12 mouse cellular contexts compared by ENCODE assay signal in genomic region chr19:40426103-40426960, GRCm38 (mm10).
DNase-seq lines count a peak whose midpoint lies in the region; ATAC-seq lines count a peak whose summit lies in the region.
"Had no signal": no experiment of that assay in that cellular context is flagged by ENCODE, and none has a peak within 500 bp of the region (broad histone marks: within the 10 kb centered on the region; RNA-seq: fewer than 3 reads in every experiment).

No protein-coding gene starts in this region.

- H3K27me3 ChIP-seq in embryonic facial prominence, embryonic 15.5 days: no peaks in the 10 kb centered on the region
- no peaks in the 10 kb centered on the region for H3K27me3 ChIP-seq in heart, embryonic 15.5 days
- H3K27me3 ChIP-seq in midbrain, embryonic 16.5 days (ENCODE audit: control insufficient read depth, insufficient read depth, low read depth, low read length): no peaks in the 10 kb centered on the region
- H3K27me3 ChIP-seq: Patski had no signal

- peak; percentile 58 for DNase-seq in left cerebral cortex, postnatal 4 days
- DNase-seq in left cerebral cortex, adult 8-10 months (ENCODE audit: low spot score in 2 of 2): no peak
- DNase-seq in cerebellum, adult 9-10 months: no peak
- DNase-seq in adrenal gland, postnatal 25 days: no peak
- DNase-seq: gastrocnemius, postnatal 25 days; layer of hippocampus, postnatal 36 days; lung, postnatal 4 days; spleen, adult 18-20 months had no signal

- no peaks in the 10 kb centered on the region for H3K36me3 ChIP-seq in embryonic facial prominence, embryonic 15.5 days
- H3K36me3 ChIP-seq in heart, embryonic 15.5 days: no peaks in the 10 kb centered on the region
- no peaks in the 10 kb centered on the region for H3K36me3 ChIP-seq in midbrain, embryonic 16.5 days (ENCODE audit: control insufficient read depth, insufficient read depth, low read length)

- no peak overlapping the region for H3K9ac ChIP-seq in embryonic facial prominence, embryonic 15.5 days
- H3K9ac ChIP-seq in heart, embryonic 15.5 days: no peak overlapping the region
- no peak overlapping the region for H3K9ac ChIP-seq in midbrain, embryonic 16.5 days (ENCODE audit: low read depth, low read length)

- intact Hi-C loops in left cerebral cortex, postnatal 4 days (cut with DNase I): no loop called here

- H3K4me1 ChIP-seq in embryonic facial prominence, embryonic 15.5 days: peaks cover 7% of the 10 kb centered on the region; the same call in 1 of the 2 replicates
- peaks cover 50% of the 10 kb centered on the region for H3K4me1 ChIP-seq in heart, embryonic 15.5 days (replicated peaks)
- no peaks in the 10 kb centered on the region for H3K4me1 ChIP-seq in midbrain, embryonic 16.5 days (ENCODE audit: control insufficient read depth, insufficient read depth, low read length)

- peak; percentile 51; the same call in 1 of the 2 replicates for ATAC-seq in embryonic facial prominence, embryonic 15.5 days (ENCODE audit: insufficient number of reproducible peaks, low FRiP score, low TSS enrichment, low read depth)
- 0 out of 2 replicates have a peak, but pooled peaks have one; percentile 40 for ATAC-seq in heart, embryonic 15.5 days (replicated peaks; ENCODE audit: insufficient number of reproducible peaks, insufficient read depth, low FRiP score, low read depth)
- peak; percentile 70 for ATAC-seq in midbrain, embryonic 16.5 days
- ATAC-seq: Patski had no signal

- 75% methylated on average over 16 of the region's 16 CpGs for WGBS in embryonic facial prominence, embryonic 15.5 days
- WGBS in heart, embryonic 15.5 days: 72% methylated on average over 16 of the region's 16 CpGs
- WGBS in midbrain, embryonic 16.5 days: 80% methylated on average over 16 of the region's 16 CpGs

- H3K27ac ChIP-seq in embryonic facial prominence, embryonic 15.5 days (replicated peaks): peak overlapping the region; percentile 35; the same call in 1 of the 2 replicates
- peak overlapping the region; percentile 86 for H3K27ac ChIP-seq in heart, embryonic 15.5 days
- peak overlapping the region; percentile 52; the same call in 1 of the 2 replicates for H3K27ac ChIP-seq in midbrain, embryonic 16.5 days (ENCODE audit: low read length)

- H3K9me3 ChIP-seq in embryonic facial prominence, embryonic 15.5 days (replicated peaks): no peaks in the 10 kb centered on the region
- no peaks in the 10 kb centered on the region for H3K9me3 ChIP-seq in heart, embryonic 15.5 days (replicated peaks)
- H3K9me3 ChIP-seq in midbrain, embryonic 16.5 days (replicated peaks; ENCODE audit: control insufficient read depth, low read length, poor library complexity, severe bottlenecking): no peaks in the 10 kb centered on the region

- H3K4me3 ChIP-seq in embryonic facial prominence, embryonic 15.5 days (replicated peaks): no peak overlapping the region
- H3K4me3 ChIP-seq in heart, embryonic 15.5 days: no peak overlapping the region
- H3K4me3 ChIP-seq in midbrain, embryonic 16.5 days (ENCODE audit: low read depth, low read length): no peak overlapping the region

- no peak overlapping the region for H3K4me2 ChIP-seq in embryonic facial prominence, embryonic 15.5 days (replicated peaks)
- H3K4me2 ChIP-seq in heart, embryonic 15.5 days: no peak overlapping the region
- H3K4me2 ChIP-seq in midbrain, embryonic 16.5 days (ENCODE audit: low read length): no peak overlapping the region

Comparison
In these comparisons a context has a peak if more than half of its experiments do, and no peak if none do; other contexts are left out.
1. H3K27ac ChIP-seq: peak in every context shown above with its lines; median percentile 86 in heart, embryonic 15.5 days; 52 in midbrain, embryonic 16.5 days; 35 in embryonic facial prominence, embryonic 15.5 days.